Mouse (Mus musculus): ENCODE data around the gene Adamts15.

DNA sequence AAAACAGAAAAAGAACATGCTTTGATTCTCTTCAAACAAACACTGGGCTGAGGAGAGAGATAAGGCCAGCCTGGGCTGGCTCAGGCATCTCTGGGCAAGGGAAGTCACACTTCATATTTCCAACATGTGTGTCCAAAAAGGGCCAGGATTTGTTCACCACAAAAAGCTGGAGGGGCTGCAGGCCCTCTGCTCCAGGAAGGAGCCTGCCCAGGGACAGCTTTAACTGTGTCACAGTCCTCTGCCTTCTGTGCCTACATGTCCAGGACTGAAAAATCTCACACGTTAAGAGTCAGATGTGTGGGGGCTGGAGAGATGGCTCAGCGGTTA lies 42.3 kb downstream of the Adamts15 start:
- TF ChIP-seq CTCF (conservative IDR thresholded peaks at IDR 0.05; ENCODE audit: low read length): no peak
- TF ChIP-seq POU5F1 (IDR thresholded peaks at IDR 0.05; ENCODE audit: borderline replicate concordance, low read length): no peak

All from E14TG2a.4 (cell line).